Mouse (Mus musculus) forebrain, embryonic 16.5 days (tissue): ENCODE measurements around the gene Cacna2d1. TPM values are rescaled to one million over a fixed set of nuclear protein-coding genes. Genes with fewer than 3 reads are reported as not detected.
A peak's percentile ranks its signal among the peaks of the same experiment; 100 is the strongest.

Experiments used
- ATAC-seq: fragments of 200-750 bp; cut with Nextera tagmentation; 2 replicates; pipeline ENCODE4 v1.8.0; 2017; ENCODE audit warnings: mild to moderate bottlenecking, moderate library complexity
- H3K27ac ChIP-seq: fragments of 300-500 bp; sonication (generic); 2 replicates; pipeline ENCODE4 v1.5.1; 2014; ENCODE audit warnings: low read length, control low read depth
- H3K27me3 ChIP-seq: fragments of 300-500 bp; sonication (generic); replicated peaks from 2 replicates; pipeline ENCODE4 v1.6.1; 2014; ENCODE audit warnings: low read length; ENCODE audit not compliant: control insufficient read depth, insufficient read depth
- H3K36me3 ChIP-seq: fragments of 300-500 bp; sonication (generic); 2 replicates; pipeline ENCODE4 v1.6.1; 2014; ENCODE audit not compliant: control insufficient read depth, insufficient read depth
- H3K4me1 ChIP-seq: fragments of 300-500 bp; sonication (generic); replicated peaks from 2 replicates; pipeline ENCODE4 v1.6.1; 2014; ENCODE audit warnings: low read length; ENCODE audit not compliant: control insufficient read depth, insufficient read depth
- H3K4me2 ChIP-seq: fragments of 300-500 bp; sonication (generic); 2 replicates; pipeline ENCODE4 v1.6.1; 2014; ENCODE audit warnings: mild to moderate bottlenecking, low read length, control low read depth
- H3K4me3 ChIP-seq: fragments of 300-500 bp; sonication (generic); replicated peaks from 2 replicates; pipeline ENCODE4 v1.5.1; 2014; ENCODE audit warnings: mild to moderate bottlenecking, low read length, control low read depth
- H3K9ac ChIP-seq: fragments of 300-500 bp; sonication (generic); replicated peaks from 2 replicates; pipeline ENCODE4 v1.6.1; 2014; ENCODE audit warnings: low read depth, low read length, control low read depth
- H3K9me3 ChIP-seq: fragments of 300-500 bp; sonication (generic); 2 replicates; pipeline ENCODE4 v1.6.1; 2016; ENCODE audit warnings: low read length; ENCODE audit not compliant: control insufficient read depth
- WGBS: fragments of 180-500 bp; shearing (Covaris S2); extraction: QIAGEN DNeasy Blood & Tissue Kit; methylation state at CpG from one replicate; pipeline ENCODE4 v1.1.7; 2014; 5-methylcytosine and 5-hydroxymethylcytosine counted together
- polyA plus RNA-seq: library from polyadenylated mRNA; unstranded; fragments of >200 nt; fragmentation: Nextera tagmentation; extraction: Ambion mirVana; gene quantifications from 2 replicates; pipeline ENCODE4 v1.2.1, GENCODE M21; 2015

Gene Cacna2d1
- polyA plus RNA-seq, 1 experiment from 2014 or later = 33.9 TPM

- Histone ChIP-seq H3K9ac (no peak overlapping the region), H3K4me2 (no peak overlapping the region), H3K36me3 (no peaks in the 10 kb centered on the region), H3K27ac (no peak overlapping the region), H3K4me1 (0 out of 2 replicates have a peak, but pooled peaks cover 1% of the 10 kb centered on the region), H3K27me3 (no peaks in the 10 kb centered on the region), H3K4me3 (no peak overlapping the region), H3K9me3 (no peaks in the 10 kb centered on the region)
- peak; percentile 43; the same call in 1 of the 2 replicates for ATAC-seq
- WGBS = 32% methylated on average over 2 of the region's 2 CpGs
These were observed 171.2 kb downstream of the Cacna2d1 start for GRCm38 (mm10) chr5:16105701-16106100.

- Histone ChIP-seq H3K9me3 (no peaks in the 10 kb centered on the region), H3K36me3 (no peaks in the 10 kb centered on the region), H3K4me1 (peaks cover 3% of the 10 kb centered on the region; the same call in 1 of the 2 replicates), H3K27ac (no peak overlapping the region), H3K9ac (no peak overlapping the region), H3K27me3 (no peaks in the 10 kb centered on the region), H3K4me3 (no peak overlapping the region), H3K4me2 (no peak overlapping the region)
- ATAC-seq = no peak
- 66% methylated on average over 1 of the region's 1 CpGs for WGBS
These were observed 176.2 kb downstream of the Cacna2d1 start for GRCm38 (mm10) chr5:16110643-16111042.

GRCm38 (mm10) chr5:16113879-16114278 is 179.4 kb downstream of the Cacna2d1 start:
- Histone ChIP-seq H3K27me3 (no peaks in the 10 kb centered on the region), H3K4me2 (no peak overlapping the region), H3K27ac (peak overlapping the region; percentile 72), H3K4me1 (peaks cover 15% of the 10 kb centered on the region), H3K36me3 (no peaks in the 10 kb centered on the region), H3K9ac (no peak overlapping the region), H3K4me3 (no peak overlapping the region), H3K9me3 (no peaks in the 10 kb centered on the region)
- peak; percentile 75 for ATAC-seq
- 55% methylated on average over 1 of the region's 1 CpGs for WGBS

- no peaks in the 10 kb centered on the region for H3K36me3 ChIP-seq
- 64% methylated on average over 11 of the region's 11 CpGs for WGBS
- no peaks in the 10 kb centered on the region for H3K9me3 ChIP-seq
- no peak overlapping the region for H3K4me2 ChIP-seq
- no peak overlapping the region for H3K9ac ChIP-seq
- H3K27ac ChIP-seq = no peak overlapping the region
- no peaks in the 10 kb centered on the region for H3K27me3 ChIP-seq
- ATAC-seq = no peak
- peaks cover 9% of the 10 kb centered on the region; the same call in 1 of the 2 replicates for H3K4me1 ChIP-seq
- H3K4me3 ChIP-seq = no peak overlapping the region
These were observed 186.8 kb downstream of the Cacna2d1 start for GRCm38 (mm10) chr5:16121334-16121733.

- Histone ChIP-seq H3K9ac (no peak overlapping the region), H3K36me3 (no peaks in the 10 kb centered on the region), H3K27me3 (no peaks in the 10 kb centered on the region), H3K9me3 (no peaks in the 10 kb centered on the region), H3K4me3 (no peak overlapping the region), H3K27ac (no peak overlapping the region), H3K4me1 (peaks cover 2% of the 10 kb centered on the region; the same call in 1 of the 2 replicates), H3K4me2 (no peak overlapping the region)
- 0 out of 2 replicates have a peak, but pooled peaks have one; percentile 20 for ATAC-seq
- WGBS = 76% methylated on average over 6 of the region's 6 CpGs
These were observed 187.6 kb downstream of the Cacna2d1 start for GRCm38 (mm10) chr5:16122110-16122509.

- Histone ChIP-seq H3K4me1 (peaks cover 14% of the 10 kb centered on the region), H3K27me3 (no peaks in the 10 kb centered on the region), H3K9ac (no peak overlapping the region), H3K4me2 (peak overlapping the region; percentile 18; the same call in 1 of the 2 replicates), H3K36me3 (no peaks in the 10 kb centered on the region), H3K9me3 (no peaks in the 10 kb centered on the region), H3K27ac (peak overlapping the region; percentile 89), H3K4me3 (no peak overlapping the region)
- ATAC-seq = peak; percentile 93
- WGBS = 15% methylated on average over 6 of the region's 6 CpGs
These were observed 200.0 kb downstream of the Cacna2d1 start for GRCm38 (mm10) chr5:16134286-16135094.

- H3K27ac ChIP-seq = peak overlapping the region; percentile 2; the same call in 1 of the 2 replicates
- ATAC-seq = no peak
- no peak overlapping the region for H3K4me3 ChIP-seq
- no peaks in the 10 kb centered on the region for H3K9me3 ChIP-seq
- no peaks in the 10 kb centered on the region for H3K36me3 ChIP-seq
- H3K4me1 ChIP-seq = peaks cover 14% of the 10 kb centered on the region
- no peak overlapping the region for H3K9ac ChIP-seq
- no peaks in the 10 kb centered on the region for H3K27me3 ChIP-seq
- H3K4me2 ChIP-seq = no peak overlapping the region
- 32% methylated on average over 3 of the region's 3 CpGs for WGBS
These were observed 201.5 kb downstream of the Cacna2d1 start for GRCm38 (mm10) chr5:16135986-16136385.

- H3K4me2 ChIP-seq = no peak overlapping the region
- H3K27ac ChIP-seq = no peak overlapping the region
- no peak overlapping the region for H3K4me3 ChIP-seq
- 69% methylated on average over 2 of the region's 2 CpGs for WGBS
- H3K9ac ChIP-seq = no peak overlapping the region
- H3K36me3 ChIP-seq = no peaks in the 10 kb centered on the region
- no peak for ATAC-seq
- H3K27me3 ChIP-seq = no peaks in the 10 kb centered on the region
- H3K4me1 ChIP-seq = peaks cover 14% of the 10 kb centered on the region
- no peaks in the 10 kb centered on the region for H3K9me3 ChIP-seq
These were observed 202.3 kb downstream of the Cacna2d1 start for GRCm38 (mm10) chr5:16136839-16137238.

GRCm38 (mm10) chr5:16146602-16147001 is 212.1 kb downstream of the Cacna2d1 start:
- H3K9me3 ChIP-seq = no peaks in the 10 kb centered on the region
- no peak for ATAC-seq

More at GRCm38 (mm10) chr5:16146602-16147001, 212.1 kb downstream of the Cacna2d1 start:
- no peak overlapping the region for H3K27ac ChIP-seq
- no peak overlapping the region for H3K9ac ChIP-seq
- H3K4me1 ChIP-seq = no peaks in the 10 kb centered on the region
- H3K4me3 ChIP-seq = no peak overlapping the region
- H3K36me3 ChIP-seq = no peaks in the 10 kb centered on the region
- WGBS = 71% methylated on average over 1 of the region's 1 CpGs
- no peaks in the 10 kb centered on the region for H3K27me3 ChIP-seq
- H3K4me2 ChIP-seq = no peak overlapping the region
